Mouse (Mus musculus): ENCODE measurements around the gene Clasp1. TPM values are rescaled to one million over a fixed set of nuclear protein-coding genes. Genes with fewer than 3 reads are reported as not detected.

The Clasp1 gene
- total RNA-seq, 1 experiment from 2014 or later = 70.8 TPM

DNA sequence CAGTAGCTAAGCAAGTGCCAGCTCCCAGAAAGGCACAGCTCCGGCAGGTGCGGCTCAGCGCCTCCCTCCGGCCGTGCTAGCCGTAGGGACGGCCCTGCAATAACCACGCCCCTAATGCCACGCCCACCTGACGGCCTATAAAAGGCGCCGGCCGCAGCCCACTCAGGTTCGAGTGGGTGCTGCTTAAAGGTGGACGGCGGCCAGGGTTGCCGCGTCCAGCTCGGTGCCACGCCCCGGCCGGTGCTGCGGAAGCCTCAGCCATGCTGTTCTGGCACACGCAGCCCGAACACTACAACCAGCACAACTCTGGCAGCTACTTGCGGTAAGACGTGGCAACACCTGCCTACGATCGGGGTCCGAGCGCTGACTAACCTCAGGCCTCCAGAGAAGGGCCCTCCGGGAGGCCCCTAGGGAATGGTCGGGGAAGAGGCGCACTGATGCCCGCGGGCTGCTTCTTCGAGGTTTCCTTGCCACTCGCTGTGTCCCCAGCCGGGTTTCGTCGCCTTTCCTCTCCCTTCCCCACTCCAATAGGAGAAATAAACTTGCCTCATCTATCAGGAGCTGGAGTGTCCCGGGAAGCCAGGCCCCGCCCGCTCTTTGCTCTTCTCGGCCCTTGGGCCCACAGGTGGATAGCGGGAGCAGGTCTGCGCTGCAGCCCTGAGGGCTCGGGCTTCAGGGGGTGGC lies 239.1 kb downstream of the Clasp1 start, which contains the start of gene Tfcp2l1:
TSS of gene Tfcp2l1 (plus strand) at position 165 of the 684 bp plus-strand sequence.
- ATAC-seq (replicated peaks; ENCODE audit: low read depth, poor library complexity, severe bottlenecking) = peak; percentile 95

DNA sequence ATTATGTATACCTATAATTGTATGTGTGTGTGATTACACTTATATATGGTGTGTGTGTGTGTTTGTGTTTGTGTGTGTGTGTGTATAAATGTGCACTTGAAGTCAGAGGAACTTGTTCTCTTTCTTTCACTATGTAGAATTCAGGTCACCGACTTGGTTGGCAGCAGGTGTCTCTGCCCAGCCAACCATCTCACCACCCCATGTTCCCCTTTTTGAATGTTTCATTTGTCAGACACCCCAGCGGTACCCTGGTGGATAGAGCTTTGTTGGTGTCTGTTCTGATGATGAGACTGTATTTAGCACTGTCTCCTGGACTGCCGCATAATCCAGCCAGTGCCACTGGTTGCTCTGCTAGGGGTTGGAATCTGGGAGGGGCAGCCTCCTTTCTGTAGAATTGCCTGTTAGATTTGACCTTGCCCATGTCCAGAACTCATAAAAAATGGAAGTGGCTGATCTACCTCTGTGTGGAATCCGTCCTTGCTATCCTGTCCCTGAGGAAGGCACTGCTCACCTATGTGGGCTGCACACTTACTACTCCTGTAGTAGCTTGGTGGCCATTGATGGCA lies 244.6 kb downstream of the Clasp1 start:
- 0 out of 2 replicates have a peak, but pooled peaks have one; percentile 39 for ATAC-seq (replicated peaks; ENCODE audit: low read depth, poor library complexity, severe bottlenecking)

DNA sequence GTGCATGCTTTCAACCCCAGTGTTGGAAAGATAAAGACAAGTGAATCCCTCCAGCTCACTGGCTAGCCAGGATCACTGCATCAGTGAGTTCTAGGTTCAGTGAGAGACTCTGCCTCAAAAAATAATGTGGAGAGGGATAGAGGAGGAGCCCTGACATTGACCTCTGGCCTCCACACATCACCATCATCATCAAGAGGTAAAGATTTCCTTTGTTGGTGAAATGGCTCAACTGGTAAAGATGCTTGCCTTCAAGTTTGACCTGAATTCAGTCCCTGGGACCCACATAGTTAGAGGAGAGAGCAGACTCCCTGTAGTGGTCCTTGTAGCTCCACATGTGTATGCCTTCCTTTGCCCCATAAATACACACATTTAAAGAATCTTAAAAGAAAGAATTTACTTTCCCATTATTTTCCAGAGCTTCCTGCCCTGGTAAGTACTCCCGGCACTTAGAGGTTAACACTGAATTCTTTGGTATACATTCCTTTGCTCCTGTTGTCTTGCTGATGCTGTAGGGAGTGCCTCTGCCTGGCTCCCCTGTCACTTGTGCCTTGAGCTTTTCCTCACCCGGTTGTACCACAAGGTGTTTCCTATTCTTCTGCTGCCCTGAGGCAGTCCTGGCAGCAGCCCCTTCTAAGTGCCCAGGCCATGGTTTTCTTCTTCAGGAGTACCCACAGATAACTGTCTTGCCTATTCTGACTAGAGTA lies 253.6 kb downstream of the Clasp1 start:
- ATAC-seq (replicated peaks; ENCODE audit: low read depth, poor library complexity, severe bottlenecking) = no peak

DNA sequence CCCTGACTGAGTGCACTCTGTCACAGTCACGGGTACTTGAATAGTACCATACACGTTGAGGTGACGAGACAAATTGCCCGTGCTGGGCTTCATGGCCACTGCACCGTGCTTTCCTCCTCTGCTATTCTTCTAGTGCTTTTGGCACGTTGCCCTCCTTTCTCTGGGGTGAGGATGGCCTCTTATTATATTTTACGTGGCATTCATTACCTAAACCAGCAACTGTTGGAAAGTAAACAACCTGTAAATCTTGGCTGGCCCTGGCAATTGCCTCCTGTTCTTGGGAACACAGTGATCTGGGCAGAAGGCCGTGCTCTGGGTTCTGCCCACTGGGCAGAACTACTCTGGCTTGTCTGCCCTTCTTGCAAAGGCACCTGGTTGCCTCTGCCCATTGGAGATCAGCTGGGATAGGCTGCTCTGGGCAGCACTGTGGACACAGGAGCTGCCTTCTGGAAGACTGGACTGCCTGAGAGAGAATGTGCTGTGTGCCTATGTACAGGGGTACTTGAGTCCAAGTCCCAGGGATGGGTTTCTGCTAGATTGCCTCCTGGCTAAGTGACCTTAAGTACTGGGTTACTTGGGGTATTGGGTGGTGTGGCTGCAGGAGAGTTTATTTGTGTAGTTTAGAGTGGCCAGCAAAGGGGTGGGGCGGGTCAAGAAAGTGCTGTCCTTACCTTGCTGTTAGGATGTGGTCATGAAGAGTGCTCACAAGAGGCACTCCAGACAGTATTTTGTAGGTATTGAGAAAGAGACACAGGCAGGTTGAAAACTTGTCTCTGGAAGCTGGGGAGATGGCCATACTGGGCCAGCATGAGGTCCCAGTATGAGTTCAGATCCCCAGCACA lies 254.5 kb downstream of the Clasp1 start:
- no peak for ATAC-seq (replicated peaks; ENCODE audit: low read depth, poor library complexity, severe bottlenecking)

DNA sequence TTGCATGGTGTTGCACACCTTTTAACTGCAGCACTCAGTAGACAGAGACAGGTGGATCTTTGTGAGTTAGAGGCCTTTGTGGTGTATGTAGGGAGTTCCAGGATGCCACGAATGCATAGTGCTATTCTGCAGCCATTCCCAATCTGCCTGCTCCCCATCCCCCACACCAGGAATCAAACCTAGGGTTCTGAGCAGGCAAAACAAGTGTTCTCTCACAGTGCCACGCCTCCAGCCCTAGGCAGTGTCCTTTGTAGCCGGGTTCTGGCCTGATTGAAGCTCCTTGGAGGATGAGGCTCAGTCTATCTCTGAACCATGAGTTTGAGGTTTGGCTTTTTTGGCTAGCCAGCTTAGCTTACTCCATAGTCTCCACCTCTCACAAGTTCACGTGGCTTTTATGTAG lies 256.8 kb downstream of the Clasp1 start:
- ATAC-seq (replicated peaks; ENCODE audit: low read depth, poor library complexity, severe bottlenecking) = no peak

DNA sequence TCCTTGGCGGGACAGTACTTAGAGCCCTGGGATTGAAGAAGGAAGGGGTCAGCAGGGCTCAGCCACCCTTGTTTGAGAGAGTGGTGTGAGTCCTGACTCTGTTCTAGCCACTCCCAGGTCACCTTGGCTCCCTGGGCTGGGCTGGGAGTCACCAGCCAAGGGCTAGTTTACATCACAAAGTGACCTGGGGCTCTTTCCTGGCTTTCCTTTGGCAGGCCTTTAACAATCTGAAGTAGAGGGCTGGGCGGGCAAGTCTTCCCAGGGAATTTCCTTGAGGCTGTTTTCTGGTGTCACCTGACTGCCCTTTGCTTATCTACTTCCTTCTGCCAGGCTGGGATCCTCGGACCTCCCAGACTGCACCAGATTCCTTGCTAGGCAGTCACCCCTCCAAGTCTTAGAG lies 259.2 kb downstream of the Clasp1 start:
- no peak for ATAC-seq (replicated peaks; ENCODE audit: low read depth, poor library complexity, severe bottlenecking)

DNA sequence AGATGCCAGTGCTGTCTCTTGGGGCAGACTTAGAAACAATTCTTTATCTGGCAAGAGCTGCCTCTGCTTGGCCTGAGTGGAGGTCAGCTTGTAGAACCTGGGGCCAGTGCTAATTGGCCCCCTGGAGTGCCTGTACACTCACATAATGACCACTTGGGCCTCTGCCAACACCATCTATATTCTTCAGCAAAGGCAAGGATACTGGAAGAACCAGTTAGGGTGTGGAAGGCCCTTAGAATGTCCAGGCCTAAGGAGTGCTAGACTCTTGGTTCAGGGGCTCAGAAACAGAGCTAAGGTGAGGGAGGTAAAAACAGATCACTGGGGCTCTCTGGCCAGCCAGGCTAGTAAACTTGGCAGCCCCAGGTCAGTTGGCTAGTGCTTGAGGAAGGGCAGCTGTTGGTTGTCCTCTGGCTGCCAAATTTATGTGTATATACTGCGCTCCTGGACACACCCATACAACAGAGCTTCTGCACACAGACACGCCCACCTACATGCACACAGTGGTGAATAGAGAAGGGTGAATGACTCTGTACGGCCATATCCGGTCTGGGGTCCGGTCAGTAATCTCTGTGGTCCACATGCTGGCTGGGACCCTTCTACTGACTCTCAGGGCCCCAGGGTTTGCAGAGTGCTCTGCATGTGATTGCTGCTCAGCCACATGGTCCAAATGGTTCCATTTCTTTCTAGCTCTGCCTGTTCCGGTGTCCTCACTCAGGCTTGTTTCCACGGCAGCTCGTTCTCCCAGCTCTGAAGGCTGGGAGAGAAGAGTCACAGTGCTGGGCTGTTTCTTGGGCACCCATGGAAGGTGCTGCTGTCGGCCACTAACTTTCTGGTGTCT lies 261.3 kb downstream of the Clasp1 start:
- ATAC-seq (replicated peaks; ENCODE audit: low read depth, poor library complexity, severe bottlenecking) = no peak

DNA sequence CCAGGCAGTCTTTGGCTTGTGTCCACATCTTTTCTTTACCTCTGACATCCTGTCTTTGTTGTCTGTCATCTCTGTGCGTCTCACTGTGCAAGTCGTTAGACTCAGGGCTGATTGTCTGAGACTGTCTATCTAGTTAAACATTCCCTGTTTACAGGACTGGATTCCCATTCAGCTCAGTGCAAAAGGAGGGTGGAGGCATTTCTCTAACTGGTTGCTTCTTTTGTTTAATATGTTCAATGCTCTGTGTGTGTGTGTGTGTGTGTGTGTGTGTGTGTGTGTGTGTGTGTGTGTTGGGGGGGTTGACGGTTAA lies 261.9 kb downstream of the Clasp1 start:
- ATAC-seq (replicated peaks; ENCODE audit: low read depth, poor library complexity, severe bottlenecking) = no peak

DNA sequence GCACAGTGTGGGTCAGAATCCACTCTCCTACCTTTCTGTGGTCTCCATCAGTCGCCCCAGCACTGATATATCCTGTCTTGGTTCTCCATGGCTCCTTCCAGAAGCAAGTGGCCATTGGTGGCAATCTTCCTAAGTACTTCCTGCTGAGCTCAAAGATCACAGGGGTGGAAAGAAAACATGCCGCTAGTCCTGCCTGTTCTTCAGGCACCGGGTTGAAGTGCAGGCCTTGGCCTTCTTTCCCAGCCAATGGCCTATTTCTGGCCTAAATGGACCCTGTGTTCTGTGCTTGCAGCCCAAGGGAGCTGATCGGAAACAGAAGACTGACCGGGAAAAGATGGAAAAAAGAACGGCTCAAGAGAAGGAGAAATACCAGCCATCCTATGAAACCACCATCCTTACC lies 269.9 kb downstream of the Clasp1 start:
- ATAC-seq (replicated peaks; ENCODE audit: low read depth, poor library complexity, severe bottlenecking) = no peak

DNA sequence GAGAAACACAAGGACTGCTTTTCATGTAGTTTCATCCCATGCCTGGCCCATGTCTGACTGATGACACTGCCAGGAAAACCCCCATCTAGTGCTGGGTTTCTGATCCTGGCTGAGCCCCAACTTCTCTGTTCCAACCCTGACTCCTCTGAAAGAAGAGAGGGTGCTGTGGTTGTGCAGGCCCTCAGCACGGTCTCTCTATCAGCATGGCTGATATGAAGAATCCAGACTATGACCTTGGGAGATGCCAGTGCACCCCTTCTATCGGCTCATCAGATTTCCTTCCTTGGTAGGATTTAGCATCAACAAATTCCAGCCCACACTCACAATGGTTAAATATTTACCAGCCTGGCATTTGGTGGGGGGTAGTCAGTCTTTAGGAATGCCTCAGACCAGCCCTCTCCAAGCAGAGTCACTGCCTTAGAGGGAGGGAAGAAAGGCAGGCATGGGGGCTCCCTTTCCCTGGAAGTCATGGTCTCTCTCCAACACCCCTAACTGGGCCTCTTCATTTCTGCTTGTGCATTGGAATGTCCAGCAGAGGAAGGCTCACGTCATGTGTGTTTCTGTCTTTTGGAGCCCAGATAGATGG lies 272.1 kb downstream of the Clasp1 start:
- no peak for ATAC-seq (replicated peaks; ENCODE audit: low read depth, poor library complexity, severe bottlenecking)

Other genes with a start within 250 kb of the Clasp1 start
- not detected in 2 replicates for gene Gm29106, start 212.5 kb upstream of the Clasp1 start, total RNA-seq (2017)
- 77.2 and 98.8 TPM in 2 replicates for gene Tsn, start 77.3 kb upstream of the Clasp1 start, total RNA-seq (2017)
- 127 and 146 TPM in 2 replicates for gene Nifk, start 67.2 kb upstream of the Clasp1 start, total RNA-seq (2017)
- gene Tfcp2l1, start 238.9 kb downstream of the Clasp1 start, total RNA-seq (2017) = 0.10 and 1.1 TPM in 2 replicates